Mouse (Mus musculus): ENCODE results near the gene Slc12a7.

DNA sequence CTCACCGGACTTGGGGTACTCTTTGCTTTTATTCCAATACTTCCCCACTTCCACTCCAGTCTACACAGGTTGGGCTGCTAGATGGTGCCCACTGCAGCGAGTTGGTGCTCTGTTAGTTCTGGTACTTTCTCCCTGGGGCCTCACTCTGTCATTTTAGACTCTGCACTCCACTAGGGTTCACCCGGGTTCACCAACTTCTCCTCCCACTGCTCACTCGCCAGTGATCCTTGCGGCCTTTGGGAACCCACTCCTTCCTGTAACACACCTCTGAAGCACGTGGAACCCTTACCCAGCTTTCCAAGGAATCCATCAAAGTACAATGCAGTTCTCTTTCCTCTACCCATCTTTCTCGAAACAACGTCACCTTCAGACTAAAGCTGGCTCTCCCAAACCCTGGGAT lies 104.8 kb downstream of the Slc12a7 start:
- TF ChIP-seq CTCF (IDR thresholded peaks at IDR 0.05; ENCODE audit: control insufficient read depth, insufficient read depth, low read length) (no peak), POLR2A (IDR thresholded peaks at IDR 0.05; ENCODE audit: borderline replicate concordance, control insufficient read depth, low read depth, low read length) (no peak)

Data from bone marrow, adult 2 months (tissue).